Mouse (Mus musculus) gonadal fat pad, adult 2 months (tissue): ENCODE results near the gene Hlcs. TPM values are rescaled to one million over a fixed set of nuclear protein-coding genes. Genes with fewer than 3 reads are reported as not detected.

Experiments
- DNase-seq: peaks from one replicate; pipeline ENCODE4 v3.0.0-alpha.2; 2012; ENCODE audit warnings: low read depth
- polyA plus RNA-seq: library from polyadenylated mRNA; depleted of rRNA; stranded (reverse); fragments of >200 nt; gene quantifications from 2 replicates; pipeline ENCODE4 v1.2.3, GENCODE M21; 2012; rRNA removed

The Hlcs gene
- polyA plus RNA-seq, 1 experiment = 13.0 TPM

DNA sequence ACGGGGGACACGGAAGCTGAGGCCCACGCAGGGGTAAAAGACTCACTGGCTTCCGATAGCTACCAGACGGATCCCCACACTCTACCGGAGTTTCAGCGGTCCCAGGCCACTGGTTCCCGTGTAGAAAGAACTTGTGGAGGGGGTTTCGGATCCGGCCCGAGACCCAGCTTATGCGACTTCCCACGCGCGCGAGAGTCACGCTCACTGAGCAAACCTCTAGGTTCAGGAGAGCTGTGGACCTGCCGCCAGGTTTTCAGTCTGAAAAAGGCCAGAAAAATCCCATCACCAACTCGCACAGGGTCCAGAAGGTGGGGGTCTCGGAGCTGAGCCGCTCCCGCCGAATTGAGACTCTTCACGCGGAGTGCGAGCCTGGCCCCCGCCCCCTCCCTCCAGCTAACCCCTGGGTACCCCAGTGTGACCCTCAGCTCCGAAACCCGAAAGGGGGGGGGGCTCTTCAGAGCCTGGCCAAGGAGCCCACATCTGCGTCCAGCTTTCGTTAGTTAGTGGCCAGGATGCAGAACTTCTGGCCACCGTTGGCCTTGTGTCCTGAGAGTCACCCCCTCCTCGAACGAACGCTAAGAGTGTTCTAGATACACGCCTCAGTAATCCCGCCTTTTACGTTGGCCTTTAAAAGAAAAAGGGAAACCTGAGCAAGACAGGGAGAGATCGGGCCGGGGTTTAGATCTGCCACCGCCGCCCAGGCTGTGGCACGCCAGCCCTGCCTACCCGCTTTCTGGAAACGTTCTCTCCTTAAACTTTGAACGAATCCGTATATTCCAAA is 234.1 kb downstream of the Hlcs start:
- no peak for DNase-seq

Other genes with a start within 250 kb of the Hlcs start
- gene Sim2, start 228.6 kb downstream of the Hlcs start, polyA plus RNA-seq = 0.09 and 0.13 TPM in 2 replicates
- 2.5 and 2.7 TPM in 2 replicates for gene Ripply3, start 14.8 kb upstream of the Hlcs start, polyA plus RNA-seq
- gene Ttc3, start 57.0 kb upstream of the Hlcs start, polyA plus RNA-seq = 48.6 and 60.0 TPM in 2 replicates
- 50.8 and 50.9 TPM in 2 replicates for gene Pigp, start 58.3 kb upstream of the Hlcs start, polyA plus RNA-seq
- gene Vps26c, start 213.3 kb upstream of the Hlcs start, polyA plus RNA-seq = 40.5 and 53.4 TPM in 2 replicates